Mouse (Mus musculus) stomach, embryonic 16.5 days (tissue): ENCODE data around the gene Ubtd2. TPM values are rescaled to one million over a fixed set of nuclear protein-coding genes. Genes with fewer than 3 reads are reported as not detected.
A peak's percentile ranks its signal among the peaks of the same experiment; 100 is the strongest.

Experiments used
- ATAC-seq: fragments of 200-750 bp; cut with Nextera tagmentation; 2 replicates; pipeline ENCODE4 v1.8.0; 2017; ENCODE audit warnings: moderate number of reproducible peaks, moderate TSS enrichment; ENCODE audit not compliant: insufficient read depth, low FRiP score
- H3K27ac ChIP-seq: fragments of 300-500 bp; sonication (generic); 2 replicates; pipeline ENCODE4 v1.5.1; 2014; ENCODE audit warnings: low read length
- H3K27me3 ChIP-seq: fragments of 300-500 bp; sonication (generic); 2 replicates; pipeline ENCODE4 v1.6.1; 2014; ENCODE audit warnings: low read length, control low read depth, mixed read lengths; ENCODE audit not compliant: control insufficient read depth, insufficient read depth
- H3K36me3 ChIP-seq: fragments of 300-500 bp; sonication (generic); 2 replicates; pipeline ENCODE4 v1.6.1; 2014; ENCODE audit warnings: low read length; ENCODE audit not compliant: control insufficient read depth, insufficient read depth
- H3K4me1 ChIP-seq: fragments of 300-500 bp; sonication (generic); 2 replicates; pipeline ENCODE4 v1.6.1; 2014; ENCODE audit warnings: low read length, control low read depth, mixed read lengths; ENCODE audit not compliant: control insufficient read depth, insufficient read depth
- H3K4me2 ChIP-seq: fragments of 300-500 bp; sonication (generic); 2 replicates; pipeline ENCODE4 v1.6.1; 2014; ENCODE audit warnings: low read depth, low read length, mixed read lengths
- H3K4me3 ChIP-seq: fragments of 300-500 bp; sonication (generic); replicated peaks from 2 replicates; pipeline ENCODE4 v1.5.1; 2014; ENCODE audit warnings: mild to moderate bottlenecking, low read length
- H3K9ac ChIP-seq: fragments of 300-500 bp; sonication (generic); 2 replicates; pipeline ENCODE4 v1.6.1; 2014; ENCODE audit warnings: low read length
- H3K9me3 ChIP-seq: fragments of 300-500 bp; sonication (generic); replicated peaks from 2 replicates; pipeline ENCODE4 v1.6.1; 2016; ENCODE audit warnings: low read length, control low read depth; ENCODE audit not compliant: control insufficient read depth
- WGBS: fragments of 180-500 bp; shearing (Covaris S2); extraction: QIAGEN DNeasy Blood & Tissue Kit; methylation state at CpG from one replicate; pipeline ENCODE4 v1.1.7; 2014; 5-methylcytosine and 5-hydroxymethylcytosine counted together
- polyA plus RNA-seq: library from polyadenylated mRNA; unstranded; fragments of >200 nt; fragmentation: Nextera tagmentation; extraction: Ambion mirVana; gene quantifications from 2 replicates; pipeline ENCODE4 v1.2.1, GENCODE M21; 2015

The Ubtd2 gene
- polyA plus RNA-seq, 1 experiment from 2014 or later = 40.3 TPM

DNA sequence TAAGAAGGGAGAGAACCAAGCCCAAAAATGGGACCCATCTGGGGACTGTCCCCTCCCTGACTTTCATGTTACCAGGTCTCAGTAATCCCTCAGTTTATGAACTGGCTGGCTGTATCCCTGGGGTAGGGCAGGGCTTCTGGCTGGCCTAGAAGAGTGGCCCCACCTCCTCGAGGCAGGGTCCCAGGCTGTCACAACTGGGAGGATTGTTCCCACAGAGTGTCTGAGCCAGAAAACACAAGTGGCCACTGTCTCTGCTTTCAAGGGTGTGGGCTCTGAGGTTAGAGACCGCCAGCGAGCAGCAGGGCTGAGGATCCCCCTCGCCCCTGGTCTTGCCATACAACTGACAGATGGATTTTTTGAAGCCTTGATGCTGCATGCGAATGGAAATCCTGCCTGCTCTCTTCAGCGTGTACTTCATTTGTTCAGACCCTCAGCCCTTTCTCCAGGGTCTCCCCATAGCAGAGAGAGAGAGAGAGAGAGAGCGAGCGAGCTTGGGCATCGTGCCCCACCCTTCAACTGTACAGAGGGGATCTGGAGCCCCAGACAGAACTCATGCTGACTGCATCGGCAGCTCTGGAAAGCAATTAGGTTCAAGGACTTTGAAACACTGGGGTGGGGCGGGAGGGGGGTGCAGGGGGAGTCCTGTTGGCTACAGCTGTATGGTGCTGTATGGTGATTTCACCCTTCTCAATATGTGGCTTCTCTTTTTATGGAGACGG is 96.6 kb downstream of the Ubtd2 start:
- H3K36me3 ChIP-seq = no peaks in the 10 kb centered on the region
- H3K27me3 ChIP-seq = no peaks in the 10 kb centered on the region
- no peak overlapping the region for H3K4me3 ChIP-seq
- H3K4me1 ChIP-seq = peaks cover 45% of the 10 kb centered on the region
- H3K9me3 ChIP-seq = no peaks in the 10 kb centered on the region
- ATAC-seq = no peak; the same call in 1 of the 2 replicates
- H3K4me2 ChIP-seq = no peak overlapping the region
- WGBS = 57% methylated on average over 12 of the region's 12 CpGs
- peak overlapping the region; percentile 20; the same call in 1 of the 2 replicates for H3K9ac ChIP-seq
- H3K27ac ChIP-seq = peak overlapping the region; percentile 29; the same call in 1 of the 2 replicates

DNA sequence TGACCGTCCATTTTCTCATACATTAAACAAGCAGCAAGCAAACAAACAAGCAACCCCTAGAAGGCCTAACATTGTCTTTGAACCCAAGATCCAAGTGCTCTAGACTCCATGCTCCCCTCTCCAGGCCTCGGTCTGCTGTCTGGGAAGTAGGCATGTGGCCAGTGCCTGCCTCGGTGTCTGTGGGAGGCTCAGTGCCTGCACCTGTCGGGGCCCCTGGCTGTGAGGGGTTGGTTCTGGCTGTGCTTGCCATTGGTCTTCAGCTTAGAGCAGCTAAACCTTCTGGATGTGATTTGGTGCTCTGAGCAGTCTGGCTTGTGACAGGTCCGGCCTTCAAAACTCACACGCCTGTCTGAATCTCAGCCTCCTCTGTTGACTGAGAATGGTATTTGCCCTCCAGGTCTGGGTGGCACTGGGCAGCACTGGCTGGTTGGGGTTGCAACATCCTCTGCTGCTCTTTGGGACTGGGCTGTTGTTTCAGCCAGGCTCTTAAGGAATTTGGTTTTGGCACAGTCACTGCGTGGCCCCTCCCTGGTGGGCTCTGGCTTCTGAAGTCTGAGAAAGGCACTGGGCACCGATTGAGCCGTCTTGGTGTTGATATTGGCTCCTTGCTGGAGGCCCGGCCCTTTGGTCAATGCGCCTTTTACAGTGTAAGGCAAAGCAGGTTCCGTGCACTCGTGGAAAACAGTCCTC is 97.4 kb downstream of the Ubtd2 start:
- no peaks in the 10 kb centered on the region for H3K27me3 ChIP-seq
- H3K4me3 ChIP-seq = no peak overlapping the region
- no peaks in the 10 kb centered on the region for H3K36me3 ChIP-seq
- peaks cover 45% of the 10 kb centered on the region for H3K4me1 ChIP-seq
- no peaks in the 10 kb centered on the region for H3K9me3 ChIP-seq
- H3K4me2 ChIP-seq = no peak overlapping the region
- H3K27ac ChIP-seq = no peak overlapping the region
- ATAC-seq = no peak
- WGBS = 55% methylated on average over 13 of the region's 13 CpGs
- no peak overlapping the region for H3K9ac ChIP-seq

- Histone ChIP-seq H3K27me3 (no peaks in the 10 kb centered on the region), H3K27ac (no peak overlapping the region), H3K4me3 (no peak overlapping the region), H3K9ac (no peak overlapping the region), H3K4me1 (peaks cover 45% of the 10 kb centered on the region), H3K4me2 (no peak overlapping the region), H3K9me3 (no peaks in the 10 kb centered on the region), H3K36me3 (no peaks in the 10 kb centered on the region)
- WGBS = 54% methylated on average over 14 of the region's 14 CpGs
- ATAC-seq = no peak
Measured at GRCm38 (mm10) chr11:32553311-32554140, 98.4 kb downstream of the Ubtd2 start.

DNA sequence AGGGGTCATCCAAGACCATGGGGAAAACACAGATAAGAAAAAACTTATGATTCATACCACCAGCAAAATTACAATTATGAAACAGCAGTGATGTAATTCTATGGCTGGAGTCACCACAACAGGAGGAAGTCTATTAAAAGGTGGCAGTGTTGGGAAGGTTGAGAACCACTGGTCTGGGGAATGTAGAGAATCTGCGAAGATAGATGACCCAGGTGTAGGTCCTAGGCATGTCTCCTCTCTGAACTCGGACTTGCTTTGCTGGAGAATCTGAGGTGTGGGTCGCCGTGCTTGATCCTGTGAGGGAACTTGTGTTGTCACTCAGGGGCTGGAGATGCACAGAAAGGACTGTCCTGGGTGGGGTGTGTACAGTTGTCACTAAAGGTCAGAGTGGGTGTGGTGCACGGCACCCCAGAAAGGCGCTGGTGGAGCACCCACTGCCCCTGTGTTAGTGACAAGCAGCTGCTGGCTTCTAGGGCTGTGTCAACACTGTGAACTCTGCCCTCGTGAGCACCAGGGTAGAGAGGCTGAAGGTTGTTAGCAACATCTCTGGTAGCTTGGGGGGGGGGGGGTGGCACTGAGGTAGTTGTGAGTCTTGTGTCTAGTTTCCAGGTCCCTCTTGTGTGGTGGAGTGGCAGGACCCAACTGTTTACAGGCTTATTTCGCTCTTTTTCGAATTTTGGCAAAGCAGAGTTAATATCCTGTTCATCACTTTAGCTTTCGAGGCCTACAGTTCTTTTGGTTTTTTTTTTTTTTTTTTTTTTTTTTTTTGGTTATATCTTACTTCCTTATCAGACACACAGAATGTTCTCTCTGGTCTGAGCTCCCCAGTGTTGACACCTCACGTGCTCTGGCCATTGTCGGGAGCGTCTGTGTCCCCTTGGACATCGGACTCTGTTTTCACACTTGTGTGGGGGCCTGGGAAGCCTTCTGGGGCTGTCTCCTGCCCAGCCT is 99.2 kb downstream of the Ubtd2 start:
- Histone ChIP-seq H3K4me2 (no peak overlapping the region), H3K4me1 (peaks cover 41% of the 10 kb centered on the region), H3K9me3 (no peaks in the 10 kb centered on the region), H3K27me3 (no peaks in the 10 kb centered on the region), H3K9ac (no peak overlapping the region), H3K36me3 (no peaks in the 10 kb centered on the region), H3K4me3 (no peak overlapping the region), H3K27ac (no peak overlapping the region)
- ATAC-seq = no peak
- 75% methylated on average over 14 of the region's 14 CpGs for WGBS

DNA sequence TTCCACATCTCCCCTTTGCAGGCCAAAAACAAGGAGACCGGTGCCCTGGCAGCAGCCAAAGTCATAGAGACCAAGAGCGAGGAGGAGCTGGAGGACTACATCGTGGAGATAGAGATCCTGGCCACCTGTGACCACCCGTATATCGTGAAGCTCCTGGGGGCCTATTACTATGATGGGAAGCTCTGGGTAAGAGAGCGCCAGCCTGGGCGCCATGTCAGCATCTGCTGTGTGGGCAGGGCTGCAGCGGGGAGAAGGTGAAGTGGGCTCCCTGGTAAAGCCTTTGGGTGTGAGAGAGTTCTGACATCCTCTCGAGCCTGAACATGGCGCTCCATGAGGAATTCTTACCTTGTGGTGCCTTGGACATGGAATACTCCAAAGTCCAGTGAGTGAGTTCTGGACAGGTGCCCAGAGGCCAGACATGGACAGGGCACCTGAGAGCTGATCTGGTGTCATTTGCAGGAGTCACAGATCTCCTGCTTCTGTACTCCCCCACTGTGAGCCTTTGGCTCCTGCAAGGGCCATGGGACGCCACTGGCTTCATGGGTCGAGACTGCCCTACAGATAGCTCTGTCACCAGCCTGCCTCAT is 100.0 kb downstream of the Ubtd2 start:
- Histone ChIP-seq H3K27ac (no peak overlapping the region), H3K27me3 (no peaks in the 10 kb centered on the region), H3K4me2 (no peak overlapping the region), H3K4me3 (no peak overlapping the region), H3K9ac (no peak overlapping the region), H3K9me3 (no peaks in the 10 kb centered on the region), H3K4me1 (peaks cover 41% of the 10 kb centered on the region), H3K36me3 (no peaks in the 10 kb centered on the region)
- ATAC-seq = no peak
- WGBS = 92% methylated on average over 12 of the region's 12 CpGs

DNA sequence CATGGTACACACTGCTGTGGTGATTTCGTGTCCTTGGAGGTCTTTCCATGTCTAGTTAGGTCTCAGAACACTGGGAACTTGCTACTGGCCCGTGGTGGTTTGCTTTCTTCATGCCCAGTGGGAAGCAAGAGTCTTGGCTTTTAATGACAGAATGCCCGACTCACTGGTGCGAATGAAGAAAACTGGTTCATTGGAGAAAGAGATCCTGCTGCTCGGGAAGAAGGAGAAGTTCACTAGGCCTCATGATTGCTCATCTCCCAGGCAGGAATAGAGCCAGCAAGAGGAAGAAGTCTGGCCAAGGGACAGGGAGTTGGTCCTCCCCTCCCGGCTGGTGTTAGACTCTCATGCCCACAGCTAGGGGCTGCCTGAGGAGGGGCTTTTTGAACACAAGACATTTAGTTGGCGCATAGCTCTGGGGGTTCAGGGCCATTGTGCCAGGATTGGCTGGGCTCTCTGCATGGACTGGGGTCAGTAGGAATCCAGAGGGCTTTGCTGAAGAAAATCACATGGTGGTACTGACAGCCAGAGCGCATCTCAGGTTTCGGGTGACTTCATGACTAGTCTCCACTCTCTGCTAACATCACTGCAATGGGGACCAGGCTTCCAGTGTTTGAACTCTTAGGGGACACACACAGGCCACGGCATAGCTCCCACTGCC is 101.3 kb downstream of the Ubtd2 start:
- Histone ChIP-seq H3K27ac (no peak overlapping the region), H3K27me3 (no peaks in the 10 kb centered on the region), H3K4me2 (no peak overlapping the region), H3K4me1 (peaks cover 30% of the 10 kb centered on the region), H3K9ac (no peak overlapping the region), H3K4me3 (no peak overlapping the region), H3K36me3 (no peaks in the 10 kb centered on the region), H3K9me3 (no peaks in the 10 kb centered on the region)
- 79% methylated on average over 10 of the region's 10 CpGs for WGBS
- ATAC-seq = no peak

GRCm38 (mm10) chr11:32558026-32558425 is 102.9 kb downstream of the Ubtd2 start:
- 88% methylated on average over 4 of the region's 4 CpGs for WGBS

GRCm38 (mm10) chr11:32558677-32559076 is 103.5 kb downstream of the Ubtd2 start:
- Histone ChIP-seq H3K36me3 (no peaks in the 10 kb centered on the region), H3K27ac (no peak overlapping the region), H3K4me1 (peaks cover 8% of the 10 kb centered on the region; the same call in 1 of the 2 replicates), H3K9me3 (no peaks in the 10 kb centered on the region), H3K27me3 (no peaks in the 10 kb centered on the region), H3K4me3 (no peak overlapping the region), H3K4me2 (no peak overlapping the region), H3K9ac (no peak overlapping the region)
- ATAC-seq = peak; percentile 12; the same call in 1 of the 2 replicates
- 22% methylated on average over 8 of the region's 8 CpGs for WGBS

More at GRCm38 (mm10) chr11:32558026-32558425, 102.9 kb downstream of the Ubtd2 start:
- no peak overlapping the region for H3K4me2 ChIP-seq
- ATAC-seq = no peak
- H3K9me3 ChIP-seq = no peaks in the 10 kb centered on the region
- peaks cover 15% of the 10 kb centered on the region for H3K4me1 ChIP-seq
- H3K9ac ChIP-seq = no peak overlapping the region
- no peaks in the 10 kb centered on the region for H3K36me3 ChIP-seq
- H3K27ac ChIP-seq = no peak overlapping the region
- H3K4me3 ChIP-seq = no peak overlapping the region
- H3K27me3 ChIP-seq = no peaks in the 10 kb centered on the region
